Mouse (Mus musculus) embryonic fibroblast, embryonic 13.5 days (primary cell): ENCODE data around the gene Slc35d1.

Source experiments
- CTCF ChIP-seq: IDR thresholded peaks from 2 replicates; pipeline ENCODE4 v1.5.1; 2011; ENCODE audit warnings: mild to moderate bottlenecking, control low read depth, low read length, moderate library complexity, borderline replicate concordance; ENCODE audit not compliant: insufficient read depth
- POLR2A ChIP-seq: IDR thresholded peaks from 2 replicates; pipeline ENCODE4 v1.6.1; 2011; ENCODE audit warnings: low read depth, mild to moderate bottlenecking, control low read depth, low read length, moderate library complexity

DNA sequence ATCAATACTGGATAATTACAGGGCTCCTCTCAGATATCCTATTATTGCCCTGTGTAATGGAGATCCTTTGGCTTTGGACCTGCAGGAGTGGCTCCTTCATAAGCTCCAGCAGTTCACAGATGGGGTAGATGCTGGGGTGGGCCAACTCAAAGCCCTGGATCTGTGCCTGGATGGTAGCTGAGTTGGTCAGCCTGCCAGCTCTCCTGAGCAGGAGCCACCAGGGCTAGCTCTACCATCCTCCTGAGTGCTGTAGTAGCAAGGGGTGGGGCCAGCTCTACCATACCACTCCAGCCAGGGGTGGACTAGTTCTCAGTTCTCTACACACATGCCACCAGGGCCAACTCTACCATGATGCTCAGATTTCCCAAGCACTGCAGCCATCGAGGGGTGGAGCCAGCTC is 14.9 kb downstream of the Slc35d1 start:
- TF ChIP-seq POLR2A (no peak), CTCF (no peak)
